Mouse (Mus musculus) neural tube, embryonic 15.5 days (tissue): ENCODE measurements around the gene Lrmda. TPM values are rescaled to one million over a fixed set of nuclear protein-coding genes. Genes with fewer than 3 reads are reported as not detected.

Experiments
- ATAC-seq: fragments of 200-750 bp; cut with Nextera tagmentation; 2 replicates; pipeline ENCODE4 v1.8.0; 2017; ENCODE audit warnings: mild to moderate bottlenecking, moderate TSS enrichment, moderate library complexity; ENCODE audit not compliant: low FRiP score
- H3K27ac ChIP-seq: fragments of 300-500 bp; sonication (generic); replicated peaks from 2 replicates; pipeline ENCODE4 v1.5.1; 2015; ENCODE audit warnings: mild to moderate bottlenecking, inconsistent platforms
- H3K27me3 ChIP-seq: fragments of 300-500 bp; sonication (generic); replicated peaks from 2 replicates; pipeline ENCODE4 v1.6.1; 2015; ENCODE audit warnings: inconsistent platforms
- H3K36me3 ChIP-seq: fragments of 300-500 bp; sonication (generic); 2 replicates; pipeline ENCODE4 v1.6.1; 2015; ENCODE audit warnings: inconsistent platforms
- H3K4me1 ChIP-seq: fragments of 300-500 bp; sonication (generic); 2 replicates; pipeline ENCODE4 v1.6.1; 2015; ENCODE audit warnings: inconsistent platforms
- H3K4me2 ChIP-seq: fragments of 300-500 bp; sonication (generic); 2 replicates; pipeline ENCODE4 v1.6.1; 2015; ENCODE audit warnings: inconsistent platforms, mild to moderate bottlenecking, moderate library complexity
- H3K4me3 ChIP-seq: fragments of 300-500 bp; sonication (generic); replicated peaks from 2 replicates; pipeline ENCODE4 v1.5.1; 2015; ENCODE audit warnings: mild to moderate bottlenecking, inconsistent platforms
- H3K9ac ChIP-seq: fragments of 300-500 bp; sonication (generic); replicated peaks from 2 replicates; pipeline ENCODE4 v1.6.1; 2015; ENCODE audit warnings: mild to moderate bottlenecking, inconsistent platforms
- H3K9me3 ChIP-seq: fragments of 300-500 bp; sonication (generic); replicated peaks from 2 replicates; pipeline ENCODE4 v1.6.1; 2016; ENCODE audit warnings: inconsistent platforms
- WGBS: fragments of 180-500 bp; shearing (Covaris S2); methylation state at CpG from one replicate; pipeline ENCODE4 v1.1.7; 2015; ENCODE audit warnings: mixed read lengths; 5-methylcytosine and 5-hydroxymethylcytosine counted together
- polyA plus RNA-seq: library from polyadenylated mRNA; unstranded; fragments of >200 nt; fragmentation: Nextera tagmentation; extraction: Ambion mirVana; gene quantifications from 2 replicates; pipeline ENCODE4 v1.2.1, GENCODE M21; 2015

Gene Lrmda
- polyA plus RNA-seq, 1 experiment from 2014 or later: 0.68 TPM

GRCm38 (mm10) chr14:22049282-22049681 is 29.8 kb downstream of the Lrmda start:
- Histone ChIP-seq H3K9me3 (no peaks in the 10 kb centered on the region), H3K27me3 (0 out of 2 replicates have a peak, but pooled peaks cover 4% of the 10 kb centered on the region), H3K4me2 (no peak overlapping the region), H3K27ac (no peak overlapping the region), H3K36me3 (no peaks in the 10 kb centered on the region), H3K4me1 (peaks cover 11% of the 10 kb centered on the region; the same call in 1 of the 2 replicates), H3K4me3 (no peak overlapping the region), H3K9ac (no peak overlapping the region)
- 77% methylated on average over 1 of the region's 1 CpGs for WGBS
- no peak for ATAC-seq

DNA sequence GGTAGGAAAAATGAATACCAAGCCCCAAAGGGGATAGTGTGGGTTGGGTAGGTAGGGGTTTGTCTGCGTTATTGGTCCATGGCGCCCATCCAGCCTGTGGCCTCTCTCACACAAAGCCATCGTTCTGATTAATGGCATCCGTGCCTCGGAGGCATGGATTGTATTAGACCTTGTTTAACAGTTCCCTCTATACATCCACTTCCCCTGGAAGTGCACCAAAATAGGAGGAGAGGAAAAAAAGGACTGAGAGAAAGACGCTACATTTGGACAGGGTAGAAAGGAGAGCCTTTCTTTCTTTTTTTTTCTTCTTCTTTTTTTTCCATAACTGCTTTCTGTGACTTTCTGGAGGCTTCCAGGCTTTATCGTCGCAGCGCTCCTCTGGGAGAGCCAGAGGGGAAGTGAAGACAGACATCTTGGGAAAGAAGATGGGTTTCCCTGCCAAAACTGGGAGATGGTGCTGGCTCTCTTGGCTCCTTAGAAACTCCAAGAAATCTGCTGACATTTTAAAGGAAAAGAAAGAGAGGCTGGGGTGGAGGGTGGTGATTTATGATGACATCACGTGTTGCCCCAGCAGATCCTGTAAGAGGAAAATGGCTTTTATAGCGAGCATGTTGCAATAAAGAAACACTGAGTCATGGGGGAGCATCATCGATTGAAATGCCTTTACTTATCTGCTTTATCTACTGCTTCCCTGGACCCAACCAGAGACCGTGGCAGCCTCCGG is 32.6 kb downstream of the Lrmda start:
- no peak overlapping the region for H3K4me3 ChIP-seq
- no peaks in the 10 kb centered on the region for H3K36me3 ChIP-seq
- ATAC-seq: no peak
- no peak overlapping the region for H3K9ac ChIP-seq
- H3K27me3 ChIP-seq: no peaks in the 10 kb centered on the region
- peaks cover 11% of the 10 kb centered on the region; the same call in 1 of the 2 replicates for H3K4me1 ChIP-seq
- H3K9me3 ChIP-seq: no peaks in the 10 kb centered on the region
- no peak overlapping the region for H3K27ac ChIP-seq
- H3K4me2 ChIP-seq: no peak overlapping the region
- 39% methylated on average over 14 of the region's 14 CpGs for WGBS

DNA sequence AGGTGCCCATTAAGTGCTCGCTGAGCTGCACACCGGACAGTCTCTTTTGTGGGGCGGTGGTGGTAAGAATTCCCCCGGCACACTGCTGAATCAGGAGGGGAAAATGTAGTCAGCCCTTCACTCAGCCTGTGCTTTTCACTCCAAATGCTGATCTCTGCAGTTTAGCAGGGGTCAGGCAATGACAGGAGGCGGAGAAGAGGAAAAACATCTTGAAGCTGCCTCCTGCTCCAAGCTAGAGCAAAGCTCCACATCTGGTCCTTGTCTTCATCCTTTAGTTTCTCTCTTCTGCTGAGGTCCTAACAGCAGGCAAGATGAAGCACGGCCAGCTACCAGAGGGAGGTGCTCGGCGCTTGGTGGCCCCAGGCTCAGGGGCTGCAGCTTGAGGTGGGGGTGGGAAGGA is 36.1 kb downstream of the Lrmda start:
- H3K9me3 ChIP-seq: no peaks in the 10 kb centered on the region
- no peak overlapping the region for H3K4me3 ChIP-seq
- H3K36me3 ChIP-seq: no peaks in the 10 kb centered on the region
- H3K27ac ChIP-seq: no peak overlapping the region
- H3K4me1 ChIP-seq: peaks cover 13% of the 10 kb centered on the region; the same call in 1 of the 2 replicates
- 72% methylated on average over 8 of the region's 8 CpGs for WGBS
- H3K9ac ChIP-seq: no peak overlapping the region
- H3K27me3 ChIP-seq: no peaks in the 10 kb centered on the region
- ATAC-seq: no peak
- no peak overlapping the region for H3K4me2 ChIP-seq

- Histone ChIP-seq H3K4me2 (no peak overlapping the region), H3K4me1 (peaks cover 18% of the 10 kb centered on the region; the same call in 1 of the 2 replicates), H3K4me3 (no peak overlapping the region), H3K27ac (no peak overlapping the region), H3K9ac (no peak overlapping the region), H3K27me3 (no peaks in the 10 kb centered on the region), H3K36me3 (no peaks in the 10 kb centered on the region), H3K9me3 (no peaks in the 10 kb centered on the region)
- ATAC-seq: no peak
- WGBS: 71% methylated on average over 4 of the region's 4 CpGs
Observed at GRCm38 (mm10) chr14:22056246-22056645, 36.7 kb downstream of the Lrmda start.

GRCm38 (mm10) chr14:22058729-22059128 is 39.2 kb downstream of the Lrmda start:
- Histone ChIP-seq H3K9me3 (no peaks in the 10 kb centered on the region), H3K36me3 (no peaks in the 10 kb centered on the region), H3K27ac (no peak overlapping the region), H3K4me1 (peaks cover 6% of the 10 kb centered on the region; the same call in 1 of the 2 replicates), H3K4me3 (no peak overlapping the region), H3K27me3 (no peaks in the 10 kb centered on the region), H3K9ac (no peak overlapping the region), H3K4me2 (no peak overlapping the region)
- WGBS: 59% methylated on average over 1 of the region's 1 CpGs
- no peak for ATAC-seq

- no peaks in the 10 kb centered on the region for H3K27me3 ChIP-seq
- WGBS: 91% methylated on average over 6 of the region's 6 CpGs
- no peaks in the 10 kb centered on the region for H3K9me3 ChIP-seq
- no peak overlapping the region for H3K9ac ChIP-seq
- H3K27ac ChIP-seq: no peak overlapping the region
- no peak for ATAC-seq
- H3K4me2 ChIP-seq: no peak overlapping the region
- no peaks in the 10 kb centered on the region for H3K36me3 ChIP-seq
- peaks cover 6% of the 10 kb centered on the region; the same call in 1 of the 2 replicates for H3K4me1 ChIP-seq
- H3K4me3 ChIP-seq: no peak overlapping the region
Observed at GRCm38 (mm10) chr14:22059348-22059861, 39.9 kb downstream of the Lrmda start.

GRCm38 (mm10) chr14:22060787-22061186 is 41.3 kb downstream of the Lrmda start:
- ATAC-seq: no peak
- Histone ChIP-seq H3K27me3 (no peaks in the 10 kb centered on the region), H3K4me2 (no peak overlapping the region), H3K4me1 (peaks cover 6% of the 10 kb centered on the region; the same call in 1 of the 2 replicates), H3K4me3 (no peak overlapping the region), H3K9me3 (no peaks in the 10 kb centered on the region), H3K9ac (no peak overlapping the region), H3K27ac (no peak overlapping the region), H3K36me3 (no peaks in the 10 kb centered on the region)
- WGBS: 17% methylated on average over 7 of the region's 7 CpGs

DNA sequence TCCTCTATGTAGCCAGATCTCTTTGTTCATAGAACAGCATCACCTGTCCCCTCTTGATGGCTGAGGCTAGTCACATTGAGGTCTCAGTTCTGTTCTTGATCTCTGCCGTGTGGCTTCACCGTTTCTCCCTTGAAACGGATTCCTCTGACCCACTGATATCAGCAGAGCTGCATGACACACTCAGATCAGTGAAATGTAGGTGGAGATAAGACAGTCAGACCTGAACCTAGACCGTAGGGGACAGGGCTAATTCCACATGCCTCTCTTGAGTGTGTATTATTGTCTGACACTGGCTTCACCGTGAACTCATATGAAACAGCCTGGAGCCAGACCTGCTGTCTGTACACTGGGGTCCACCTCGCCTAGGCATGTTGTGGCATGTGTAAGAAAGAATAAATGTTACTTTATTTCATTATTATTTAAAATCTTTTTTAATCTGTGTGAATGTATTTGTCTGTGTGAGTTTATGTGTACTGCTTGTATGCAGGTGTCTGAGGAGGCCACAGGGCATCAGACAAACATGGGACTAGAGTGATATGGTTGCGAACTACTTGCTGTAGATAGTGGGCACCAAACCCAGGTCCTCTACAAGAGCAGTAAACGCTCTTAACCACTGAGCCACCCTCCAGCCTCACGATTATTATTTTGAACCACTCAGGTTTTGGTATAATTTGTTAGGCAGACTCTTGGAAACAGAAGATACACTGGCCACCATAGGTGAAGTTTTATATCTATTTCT is 42.8 kb downstream of the Lrmda start:
- no peaks in the 10 kb centered on the region for H3K9me3 ChIP-seq
- no peak overlapping the region for H3K9ac ChIP-seq
- no peaks in the 10 kb centered on the region for H3K36me3 ChIP-seq
- no peak overlapping the region for H3K4me2 ChIP-seq
- H3K4me1 ChIP-seq: peaks cover 6% of the 10 kb centered on the region; the same call in 1 of the 2 replicates
- H3K4me3 ChIP-seq: no peak overlapping the region
- 90% methylated on average over 9 of the region's 9 CpGs for WGBS
- no peak overlapping the region for H3K27ac ChIP-seq
- H3K27me3 ChIP-seq: no peaks in the 10 kb centered on the region
- ATAC-seq: no peak

- 23% methylated on average over 2 of the region's 2 CpGs for WGBS
- Histone ChIP-seq H3K9me3 (no peaks in the 10 kb centered on the region), H3K27ac (no peak overlapping the region), H3K27me3 (no peaks in the 10 kb centered on the region), H3K9ac (no peak overlapping the region), H3K4me3 (no peak overlapping the region), H3K36me3 (no peaks in the 10 kb centered on the region), H3K4me2 (no peak overlapping the region), H3K4me1 (peaks cover under 1% of the 10 kb centered on the region; the same call in 1 of the 2 replicates)
- no peak for ATAC-seq
Observed at GRCm38 (mm10) chr14:22069169-22069568, 49.7 kb downstream of the Lrmda start.

DNA sequence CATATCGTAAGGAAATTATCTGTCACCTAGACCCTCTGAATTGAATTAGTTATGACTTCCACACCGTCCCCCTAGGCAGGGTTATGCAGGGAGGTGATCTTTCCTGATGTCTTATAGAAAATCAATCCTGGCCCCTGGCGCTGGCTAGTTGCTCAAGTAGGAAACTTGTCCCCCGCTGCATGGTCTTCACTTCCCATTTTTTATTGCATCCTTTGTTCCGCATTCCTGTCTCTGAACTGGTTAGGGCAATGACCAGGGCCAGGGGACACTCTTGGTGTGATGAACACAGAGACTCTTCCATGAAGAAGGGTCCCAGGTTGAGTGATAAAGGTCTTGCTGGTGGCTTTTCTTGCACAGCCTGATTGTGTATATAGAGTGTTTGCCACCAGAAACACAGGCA is 53.9 kb downstream of the Lrmda start:
- H3K27me3 ChIP-seq: no peaks in the 10 kb centered on the region
- H3K27ac ChIP-seq: no peak overlapping the region
- no peak overlapping the region for H3K4me2 ChIP-seq
- H3K36me3 ChIP-seq: no peaks in the 10 kb centered on the region
- no peak overlapping the region for H3K4me3 ChIP-seq
- no peak for ATAC-seq
- no peak overlapping the region for H3K9ac ChIP-seq
- H3K4me1 ChIP-seq: peaks cover 5% of the 10 kb centered on the region; the same call in 1 of the 2 replicates
- WGBS: 68% methylated on average over 5 of the region's 5 CpGs
- H3K9me3 ChIP-seq: no peaks in the 10 kb centered on the region

- no peak overlapping the region for H3K9ac ChIP-seq
- ATAC-seq: no peak
- H3K4me2 ChIP-seq: no peak overlapping the region
- H3K27ac ChIP-seq: no peak overlapping the region
- H3K9me3 ChIP-seq: no peaks in the 10 kb centered on the region
- no peaks in the 10 kb centered on the region for H3K36me3 ChIP-seq
- peaks cover 5% of the 10 kb centered on the region; the same call in 1 of the 2 replicates for H3K4me1 ChIP-seq
- no peak overlapping the region for H3K4me3 ChIP-seq
- no peaks in the 10 kb centered on the region for H3K27me3 ChIP-seq
- 55% methylated on average over 16 of the region's 16 CpGs for WGBS
Observed at GRCm38 (mm10) chr14:22074229-22074628, 54.7 kb downstream of the Lrmda start.

DNA sequence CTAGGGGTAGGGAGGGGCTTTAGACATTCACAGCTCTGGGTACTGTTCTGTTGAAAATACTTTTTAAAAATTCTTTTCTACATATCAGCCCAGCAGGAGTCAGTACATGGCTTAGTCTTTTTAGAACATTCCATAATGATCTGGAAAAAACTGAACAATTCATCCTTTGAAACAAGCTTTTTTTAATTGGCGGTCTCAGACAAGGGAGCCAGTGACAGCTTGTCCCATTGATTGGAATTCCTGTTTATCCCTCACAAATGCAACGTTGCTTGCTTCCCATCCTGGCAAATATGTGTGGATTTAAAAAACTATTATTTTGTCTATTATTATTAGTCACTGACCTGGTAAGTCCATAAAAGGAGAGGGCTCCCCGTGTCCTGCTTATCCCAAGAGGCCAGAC is 64.4 kb downstream of the Lrmda start:
- 0 out of 2 replicates have a peak, but pooled peaks cover 3% of the 10 kb centered on the region for H3K27me3 ChIP-seq
- WGBS: 63% methylated on average over 3 of the region's 3 CpGs
- H3K4me3 ChIP-seq: no peak overlapping the region
- ATAC-seq: no peak
- H3K4me2 ChIP-seq: no peak overlapping the region
- H3K9ac ChIP-seq: no peak overlapping the region
- no peaks in the 10 kb centered on the region for H3K36me3 ChIP-seq
- H3K9me3 ChIP-seq: no peaks in the 10 kb centered on the region
- H3K4me1 ChIP-seq: no peaks in the 10 kb centered on the region
- H3K27ac ChIP-seq: no peak overlapping the region
